Mouse (Mus musculus): ENCODE measurements at regions not wholly inside any gene's neighbourhood (a gene's known extent, or its start where the extent isn't known, plus 50 kb on each side); places are given as distances from the start of the nearest gene placed in this dataset.
A peak's percentile ranks its signal among the peaks of the same experiment; 100 is the strongest.
"Not testable (repeated sequence)": the region's sequence is repeated elsewhere in the genome, so short reads cannot be mapped to it uniquely, and the experiment has no call there.

DNA sequence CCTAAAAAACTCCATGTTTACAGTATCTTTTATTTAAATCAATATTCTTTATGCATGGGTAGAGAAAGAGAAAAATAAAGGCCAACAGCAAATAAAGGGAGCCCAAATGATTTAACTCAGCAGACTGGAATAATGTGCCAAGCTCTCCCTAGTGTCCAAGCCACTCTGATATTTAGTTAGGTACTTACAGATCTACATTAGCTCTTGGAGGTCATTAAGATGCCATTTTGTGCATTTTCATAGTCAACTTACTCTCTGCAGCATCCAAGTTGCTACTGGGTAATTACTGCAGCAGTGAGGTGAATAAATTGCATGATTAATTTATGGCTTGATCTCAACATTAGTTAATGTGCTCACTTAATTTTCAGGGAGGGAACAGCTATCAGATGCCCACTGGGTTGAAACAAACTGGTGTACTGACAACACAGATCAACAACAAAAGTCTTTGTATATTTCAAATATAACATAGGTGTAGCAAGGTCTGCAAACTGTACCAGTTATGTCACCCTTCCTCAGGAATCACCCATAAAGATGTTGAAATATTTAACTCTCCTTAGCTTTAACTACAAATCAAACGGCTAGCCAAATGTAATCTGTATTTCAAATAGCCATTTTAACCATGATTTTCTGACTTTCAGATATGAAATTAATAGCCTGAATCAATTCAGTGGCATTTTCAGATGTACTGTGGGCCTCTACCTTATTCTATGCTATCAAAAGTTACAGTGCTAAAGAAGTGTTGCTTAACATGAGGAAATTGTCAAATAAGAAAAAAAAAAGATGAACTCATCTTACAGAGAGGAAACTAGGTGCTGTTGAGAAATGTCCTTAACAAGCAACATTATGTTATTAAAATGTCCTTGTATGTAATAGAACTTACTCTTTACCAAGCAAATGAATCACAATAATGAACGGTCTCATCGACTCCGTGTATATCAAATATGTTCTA lies 163.8 kb upstream of the Hapln1 start:
- Histone ChIP-seq H3K27me3 (ENCODE audit: insufficient read depth, low read length) (no peaks in the 10 kb centered on the region), H3K4me3 (ENCODE audit: low read depth, low read length) (no peak overlapping the region), H3K36me3 (replicated peaks; ENCODE audit: insufficient read depth, low read length) (no peaks in the 10 kb centered on the region), H3K4me1 (ENCODE audit: insufficient read depth) (no peaks in the 10 kb centered on the region), H3K27ac (ENCODE audit: low read depth) (no peak overlapping the region), H3K9ac (replicated peaks) (no peak overlapping the region), H3K4me2 (ENCODE audit: low read depth, low read length) (no peak overlapping the region), H3K9me3 (ENCODE audit: low read length) (no peaks in the 10 kb centered on the region)
- ATAC-seq = peak; percentile 44; the same call in 1 of the 2 replicates
- WGBS (ENCODE audit: insufficient replicate concordance) = 85% methylated on average over 4 of the region's 4 CpGs
- DNase-seq = no peak
- TF ChIP-seq EP300 (IDR thresholded peaks at IDR 0.05; ENCODE audit: low read depth) = no peak

DNA sequence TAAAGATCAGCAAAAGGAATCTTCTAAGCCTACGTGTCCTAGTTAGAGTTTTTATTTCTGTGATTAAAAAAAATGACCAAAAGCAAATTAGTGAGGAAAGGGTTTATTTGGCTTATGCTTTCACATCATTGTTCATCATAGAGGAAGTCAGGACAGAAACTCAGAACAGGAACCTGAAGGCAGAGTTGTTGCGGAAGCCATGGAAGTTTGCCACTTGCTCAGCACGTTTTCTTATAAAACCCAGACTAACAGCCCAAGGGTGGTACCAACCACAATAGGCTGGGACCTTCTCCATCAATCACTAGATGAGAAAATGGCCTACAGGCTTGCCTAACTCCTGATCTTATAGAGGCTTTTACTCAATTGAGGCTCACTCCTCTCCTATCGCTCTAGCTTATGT lies 161.2 kb upstream of the Hapln1 start:
- H3K36me3 ChIP-seq (replicated peaks; ENCODE audit: insufficient read depth, low read length) = no peaks in the 10 kb centered on the region
- no peaks in the 10 kb centered on the region for H3K4me1 ChIP-seq (ENCODE audit: insufficient read depth)
- no peak overlapping the region for H3K4me2 ChIP-seq (ENCODE audit: low read depth, low read length)
- WGBS (ENCODE audit: insufficient replicate concordance) = 73% methylated on average over 4 of the region's 4 CpGs
- ATAC-seq (no peak), DNase-seq (no peak)
- H3K9ac ChIP-seq (replicated peaks) = no peak overlapping the region
- no peaks in the 10 kb centered on the region for H3K27me3 ChIP-seq (ENCODE audit: insufficient read depth, low read length)
- H3K27ac ChIP-seq (ENCODE audit: low read depth) = no peak overlapping the region
- no peaks in the 10 kb centered on the region for H3K9me3 ChIP-seq (ENCODE audit: low read length)
- TF ChIP-seq EP300 (IDR thresholded peaks at IDR 0.05; ENCODE audit: low read depth) (no peak), CTCF (IDR thresholded peaks at IDR 0.05; ENCODE audit: low read depth) (no peak)
- H3K4me3 ChIP-seq (ENCODE audit: low read depth, low read length) = no peak overlapping the region

DNA sequence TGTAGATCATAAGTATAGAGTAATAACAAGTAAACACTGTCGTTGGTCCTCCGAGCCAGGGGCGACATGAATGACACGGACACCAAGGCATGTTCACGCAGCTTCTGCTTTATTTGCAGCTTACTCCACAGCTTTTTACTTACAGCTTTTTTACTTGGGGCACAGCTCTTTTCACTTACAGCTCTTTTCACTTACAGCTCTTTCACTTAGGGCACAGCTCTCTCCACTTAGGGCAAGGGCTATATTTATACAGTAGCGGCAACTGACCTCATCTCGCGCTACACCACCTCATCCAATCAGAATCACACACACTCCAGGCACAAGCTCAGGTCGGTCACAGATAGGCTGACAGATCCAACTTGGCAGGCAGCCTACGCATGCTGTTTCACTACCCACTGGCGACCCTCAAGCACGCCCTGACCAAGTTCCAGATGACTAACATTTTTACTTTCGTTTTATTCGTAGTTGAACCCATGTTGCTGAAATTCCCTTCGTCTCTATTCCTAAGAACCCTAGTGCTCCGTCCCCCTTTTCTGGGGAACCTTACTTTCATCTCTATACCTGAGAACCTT lies 155.9 kb upstream of the Hapln1 start:
- DNase-seq; H3K9me3 ChIP-seq (ENCODE audit: low read length); H3K36me3 ChIP-seq (replicated peaks; ENCODE audit: insufficient read depth, low read length); H3K27me3 ChIP-seq (ENCODE audit: insufficient read depth, low read length); H3K4me1 ChIP-seq (ENCODE audit: insufficient read depth); H3K4me3 ChIP-seq (ENCODE audit: low read depth, low read length); H3K4me2 ChIP-seq (ENCODE audit: low read depth, low read length); H3K9ac ChIP-seq (replicated peaks): not testable (repeated sequence)
- 85% methylated on average over 16 of the region's 16 CpGs for WGBS (ENCODE audit: insufficient replicate concordance)
- ATAC-seq = peak; percentile 48
- H3K27ac ChIP-seq (ENCODE audit: low read depth) = peak overlapping the region; percentile 45; the same call in 1 of the 2 replicates

DNA sequence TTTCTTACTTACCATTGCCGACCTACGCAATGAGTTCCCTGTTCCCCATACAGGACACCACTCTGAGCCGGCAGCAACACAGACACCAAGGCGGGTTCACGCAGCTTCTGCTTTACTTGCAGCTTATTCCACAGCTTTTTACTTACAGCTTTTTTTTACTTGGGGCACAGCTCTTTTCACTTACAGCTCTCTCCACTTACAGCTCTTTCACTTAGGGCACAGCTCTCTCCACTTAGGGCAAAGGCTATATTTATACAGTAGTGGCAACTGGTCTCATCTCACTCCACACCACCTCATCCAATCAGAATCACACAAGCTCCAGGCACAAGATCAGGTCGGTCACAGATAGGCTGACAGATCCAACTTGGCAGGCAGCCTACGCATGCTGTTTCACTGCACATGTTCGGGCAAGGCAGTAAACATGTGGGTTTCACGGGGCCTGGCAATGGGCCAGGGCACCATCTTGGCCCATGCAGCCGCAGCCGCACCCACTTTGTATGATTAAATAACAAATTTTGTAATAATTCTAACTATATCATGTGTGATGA lies 154.9 kb upstream of the Hapln1 start:
- H3K4me1 ChIP-seq (ENCODE audit: insufficient read depth) = no peaks in the 10 kb centered on the region
- no peak overlapping the region for H3K27ac ChIP-seq (ENCODE audit: low read depth)
- no peak overlapping the region for H3K4me2 ChIP-seq (ENCODE audit: low read depth, low read length)
- DNase-seq (peak; percentile 18), ATAC-seq (peak; percentile 52)
- H3K27me3 ChIP-seq (ENCODE audit: insufficient read depth, low read length) = no peaks in the 10 kb centered on the region
- 68% methylated on average over 11 of the region's 11 CpGs for WGBS (ENCODE audit: insufficient replicate concordance)
- H3K4me3 ChIP-seq (ENCODE audit: low read depth, low read length) = 0 out of 2 replicates have a peak overlapping the region, but pooled peaks have one; percentile 4
- no peaks in the 10 kb centered on the region for H3K36me3 ChIP-seq (replicated peaks; ENCODE audit: insufficient read depth, low read length)
- no peak for TF ChIP-seq EP300 (IDR thresholded peaks at IDR 0.05; ENCODE audit: low read depth)
- TF ChIP-seq CTCF (IDR thresholded peaks at IDR 0.05; ENCODE audit: low read depth) = no peak
- no peak overlapping the region for H3K9ac ChIP-seq (replicated peaks)
- H3K9me3 ChIP-seq (ENCODE audit: low read length) = no peaks in the 10 kb centered on the region

DNA sequence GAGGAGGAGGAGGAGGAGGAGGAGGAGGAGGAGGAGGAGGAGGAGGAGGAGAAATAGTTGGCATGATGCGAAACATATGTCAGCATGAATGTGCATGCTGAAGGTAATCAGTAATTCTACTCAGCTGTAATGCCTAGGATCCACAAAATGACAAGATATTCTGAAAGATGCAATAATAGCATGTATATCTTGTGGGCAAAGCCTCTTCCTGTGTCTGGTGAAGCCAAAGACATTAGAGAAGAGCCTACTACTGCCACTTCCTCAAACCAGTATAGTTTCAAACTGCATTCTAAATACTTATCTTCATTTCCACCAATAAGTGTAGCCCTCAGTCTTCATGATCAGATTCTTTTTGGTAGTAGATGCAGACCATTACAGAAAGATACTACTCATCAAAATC lies 152.2 kb upstream of the Hapln1 start:
- no peaks in the 10 kb centered on the region for H3K4me1 ChIP-seq (ENCODE audit: insufficient read depth)
- no peak overlapping the region for H3K27ac ChIP-seq (ENCODE audit: low read depth)
- no peaks in the 10 kb centered on the region for H3K27me3 ChIP-seq (ENCODE audit: insufficient read depth, low read length)
- no peak overlapping the region for H3K4me2 ChIP-seq (ENCODE audit: low read depth, low read length)
- H3K9me3 ChIP-seq (ENCODE audit: low read length) = no peaks in the 10 kb centered on the region
- DNase-seq = no peak
- no peak overlapping the region for H3K4me3 ChIP-seq (ENCODE audit: low read depth, low read length)
- no peak for ATAC-seq
- no peaks in the 10 kb centered on the region for H3K36me3 ChIP-seq (replicated peaks; ENCODE audit: insufficient read depth, low read length)
- 80% methylated on average over 1 of the region's 1 CpGs for WGBS (ENCODE audit: insufficient replicate concordance)
- TF ChIP-seq EP300 (IDR thresholded peaks at IDR 0.05; ENCODE audit: low read depth) (no peak), CTCF (IDR thresholded peaks at IDR 0.05; ENCODE audit: low read depth) (no peak)
- no peak overlapping the region for H3K9ac ChIP-seq (replicated peaks)

DNA sequence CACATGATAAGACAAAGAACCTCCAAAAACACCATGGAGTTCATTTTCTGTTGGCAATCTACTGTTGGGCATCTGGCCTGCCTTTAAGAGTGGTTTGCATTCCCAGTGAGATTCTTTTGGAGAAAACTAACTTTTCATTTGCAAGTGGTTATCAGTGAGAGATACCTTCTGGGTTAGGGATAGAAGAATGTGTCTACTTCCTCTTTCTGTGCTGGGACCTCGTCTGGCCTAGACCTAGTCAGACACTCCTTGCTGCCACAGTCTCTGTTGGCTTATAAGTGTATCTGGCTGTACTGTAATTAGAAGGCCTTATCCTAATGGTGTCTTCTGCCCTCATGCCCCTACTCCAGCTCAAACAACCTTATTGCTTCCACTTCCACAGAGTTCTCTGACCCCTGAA lies 150.4 kb upstream of the Hapln1 start:
- 18% methylated on average over 1 of the region's 1 CpGs for WGBS (ENCODE audit: insufficient replicate concordance)

More for the DNA sequence above, 150.4 kb upstream of the Hapln1 start:
- Histone ChIP-seq H3K36me3 (replicated peaks; ENCODE audit: insufficient read depth, low read length) (no peaks in the 10 kb centered on the region), H3K9me3 (ENCODE audit: low read length) (no peaks in the 10 kb centered on the region), H3K4me2 (ENCODE audit: low read depth, low read length) (no peak overlapping the region), H3K27ac (ENCODE audit: low read depth) (no peak overlapping the region), H3K4me3 (ENCODE audit: low read depth, low read length) (no peak overlapping the region), H3K9ac (replicated peaks) (no peak overlapping the region), H3K27me3 (ENCODE audit: insufficient read depth, low read length) (no peaks in the 10 kb centered on the region), H3K4me1 (ENCODE audit: insufficient read depth) (no peaks in the 10 kb centered on the region)
- TF ChIP-seq CTCF (IDR thresholded peaks at IDR 0.05; ENCODE audit: low read depth) (no peak), EP300 (IDR thresholded peaks at IDR 0.05; ENCODE audit: low read depth) (no peak)
- no peak for DNase-seq
- no peak for ATAC-seq
